Mouse (Mus musculus) hindlimb bud, embryonic 11.5 days (tissue): ENCODE results near the gene Gm17662.

Source experiments
- DNase-seq: peaks from one replicate; pipeline ENCODE4 v3.0.0-alpha.2; 2012; ENCODE audit warnings: low read depth, low spot score; ENCODE audit errors: extremely low spot score

Gm17662 gene

GRCm38 (mm10) chr4:104857029-104857428 lies at the start of gene Gm17662:
Gene Gm17662, plus strand, starts transcription at chr4:104857329.
- DNase-seq: no peak

- DNase-seq: no peak
These were observed 46.3 kb upstream of the Gm17662 start for GRCm38 (mm10) chr4:104810710-104811286.

- no peak for DNase-seq
These were observed 43.5 kb upstream of the Gm17662 start for GRCm38 (mm10) chr4:104813617-104814016.

GRCm38 (mm10) chr4:104816519-104817232 lies 40.5 kb upstream of the Gm17662 start:
- no peak for DNase-seq

GRCm38 (mm10) chr4:104817509-104817908 lies 39.6 kb upstream of the Gm17662 start:
- no peak for DNase-seq

GRCm38 (mm10) chr4:104818986-104819385 lies 38.1 kb upstream of the Gm17662 start:
- DNase-seq: no peak

- DNase-seq: no peak
These were observed 37.2 kb upstream of the Gm17662 start for GRCm38 (mm10) chr4:104819891-104820290.

GRCm38 (mm10) chr4:104823597-104824101 lies 33.5 kb upstream of the Gm17662 start:
- no peak for DNase-seq

GRCm38 (mm10) chr4:104824381-104825077 lies 32.6 kb upstream of the Gm17662 start:
- no peak for DNase-seq

GRCm38 (mm10) chr4:104828939-104829338 lies 28.2 kb upstream of the Gm17662 start:
- no peak for DNase-seq

- DNase-seq: no peak
These were observed 22.0 kb upstream of the Gm17662 start for GRCm38 (mm10) chr4:104835096-104835495.

- no peak for DNase-seq
These were observed 18.8 kb upstream of the Gm17662 start for GRCm38 (mm10) chr4:104838342-104838741.

- no peak for DNase-seq
These were observed 14.9 kb upstream of the Gm17662 start for GRCm38 (mm10) chr4:104842204-104842603.

- no peak for DNase-seq
These were observed 13.6 kb upstream of the Gm17662 start for GRCm38 (mm10) chr4:104843546-104843945.

- no peak for DNase-seq
These were observed 1.9 kb upstream of the Gm17662 start for GRCm38 (mm10) chr4:104855216-104855615.

GRCm38 (mm10) chr4:104857823-104858222 lies 694 bp downstream of the Gm17662 start:
- DNase-seq: no peak

- DNase-seq: no peak
These were observed 4.1 kb downstream of the Gm17662 start for GRCm38 (mm10) chr4:104861241-104861640.

- DNase-seq: no peak
These were observed 7.3 kb downstream of the Gm17662 start for GRCm38 (mm10) chr4:104864397-104864796.

- no peak for DNase-seq
These were observed 12.5 kb downstream of the Gm17662 start for GRCm38 (mm10) chr4:104869581-104869980.

- no peak for DNase-seq
These were observed 13.1 kb downstream of the Gm17662 start for GRCm38 (mm10) chr4:104870196-104870595.

GRCm38 (mm10) chr4:104875832-104876231 lies 18.7 kb downstream of the Gm17662 start:
- no peak for DNase-seq

- no peak for DNase-seq
These were observed 19.2 kb downstream of the Gm17662 start, which contains the start of gene C8a for GRCm38 (mm10) chr4:104876323-104876722. Gene C8a, minus strand, starts transcription at chr4:104876398.
